Mouse (Mus musculus) intestine, embryonic 15.5 days (tissue): Measurements from ENCODE around the gene Slc9a3r1. TPM values are rescaled to one million over a fixed set of nuclear protein-coding genes. Genes with fewer than 3 reads are reported as not detected.

Source experiments
- ATAC-seq: fragments of 200-750 bp; cut with Nextera tagmentation; 2 replicates; pipeline ENCODE4 v1.8.0; 2017; ENCODE audit warnings: moderate TSS enrichment, moderate library complexity
- H3K27ac ChIP-seq: fragments of 300-500 bp; sonication (generic); 2 replicates; pipeline ENCODE4 v1.5.1; 2015; ENCODE audit warnings: mild to moderate bottlenecking, inconsistent platforms
- H3K27me3 ChIP-seq: fragments of 300-500 bp; sonication (generic); replicated peaks from 2 replicates; pipeline ENCODE4 v1.6.1; 2015; ENCODE audit warnings: inconsistent platforms
- H3K36me3 ChIP-seq: fragments of 300-500 bp; sonication (generic); 2 replicates; pipeline ENCODE4 v1.6.1; 2015; ENCODE audit warnings: inconsistent platforms
- H3K4me1 ChIP-seq: fragments of 300-500 bp; sonication (generic); replicated peaks from 2 replicates; pipeline ENCODE4 v1.6.1; 2015; ENCODE audit warnings: inconsistent platforms
- H3K4me2 ChIP-seq: fragments of 300-500 bp; sonication (generic); replicated peaks from 2 replicates; pipeline ENCODE4 v1.6.1; 2015; ENCODE audit warnings: mild to moderate bottlenecking, inconsistent platforms
- H3K4me3 ChIP-seq: fragments of 300-500 bp; sonication (generic); replicated peaks from 2 replicates; pipeline ENCODE4 v1.5.1; 2015; ENCODE audit warnings: inconsistent platforms
- H3K9ac ChIP-seq: fragments of 300-500 bp; sonication (generic); 2 replicates; pipeline ENCODE4 v1.6.1; 2015; ENCODE audit warnings: inconsistent platforms
- H3K9me3 ChIP-seq: fragments of 300-500 bp; sonication (generic); 2 replicates; pipeline ENCODE4 v1.6.1; 2016; ENCODE audit warnings: inconsistent platforms
- WGBS: fragments of 180-500 bp; shearing (Covaris S2); methylation state at CpG from one replicate; pipeline ENCODE4 v1.1.7; 2015; 5-methylcytosine and 5-hydroxymethylcytosine counted together
- polyA plus RNA-seq: library from polyadenylated mRNA; unstranded; fragments of >200 nt; fragmentation: Nextera tagmentation; extraction: Ambion mirVana; gene quantifications from 2 replicates; pipeline ENCODE4 v1.2.1, GENCODE M21; 2015

Gene Slc9a3r1
- polyA plus RNA-seq = 252 and 270 TPM in 2 replicates

- peak within 1 kb of the TSS; percentile 70 for H3K4me3 ChIP-seq
- H3K4me1 ChIP-seq = peaks cover 47% of the 10 kb centered on the region
- H3K36me3 ChIP-seq = no peaks in the 10 kb centered on the region
- peak within 1 kb of the TSS; percentile 82 for H3K27ac ChIP-seq
- WGBS = under 1% methylated on average over 47 of the region's 47 CpGs
- peak within 1 kb of the TSS; percentile 71 for H3K9ac ChIP-seq
- ATAC-seq = peak; percentile 93
- no peaks in the 10 kb centered on the region for H3K9me3 ChIP-seq
- peak within 1 kb of the TSS; percentile 84 for H3K4me2 ChIP-seq
- no peaks in the 10 kb centered on the region for H3K27me3 ChIP-seq
Observed at GRCm38 (mm10) chr11:115162832-115163480, at the start of gene Slc9a3r1. Slc9a3r1 (plus strand) TSS chr11:115163341.

GRCm38 (mm10) chr11:115119409-115119808 is 43.7 kb upstream of the Slc9a3r1 start:
- no peak for ATAC-seq
- WGBS = 63% methylated on average over 9 of the region's 9 CpGs
- no peaks in the 10 kb centered on the region for H3K4me1 ChIP-seq
- no peak overlapping the region for H3K4me3 ChIP-seq
- no peaks in the 10 kb centered on the region for H3K27me3 ChIP-seq
- H3K36me3 ChIP-seq = no peaks in the 10 kb centered on the region
- no peak overlapping the region for H3K4me2 ChIP-seq
- H3K9ac ChIP-seq = no peak overlapping the region
- no peaks in the 10 kb centered on the region for H3K9me3 ChIP-seq
- no peak overlapping the region for H3K27ac ChIP-seq

- no peak for ATAC-seq
- Histone ChIP-seq H3K4me1 (no peaks in the 10 kb centered on the region), H3K27ac (no peak overlapping the region), H3K9me3 (no peaks in the 10 kb centered on the region), H3K4me3 (no peak overlapping the region), H3K36me3 (no peaks in the 10 kb centered on the region), H3K9ac (no peak overlapping the region), H3K4me2 (no peak overlapping the region), H3K27me3 (no peaks in the 10 kb centered on the region)
- WGBS = 75% methylated on average over 4 of the region's 4 CpGs
Observed at GRCm38 (mm10) chr11:115128483-115128882, 34.7 kb upstream of the Slc9a3r1 start.

GRCm38 (mm10) chr11:115129508-115130126 is 33.5 kb upstream of the Slc9a3r1 start:
- WGBS = 86% methylated on average over 13 of the region's 13 CpGs
- ATAC-seq = no peak
- Histone ChIP-seq H3K4me1 (no peaks in the 10 kb centered on the region), H3K9me3 (no peaks in the 10 kb centered on the region), H3K36me3 (no peaks in the 10 kb centered on the region), H3K4me2 (no peak overlapping the region), H3K27ac (no peak overlapping the region), H3K9ac (no peak overlapping the region), H3K4me3 (no peak overlapping the region), H3K27me3 (no peaks in the 10 kb centered on the region)

GRCm38 (mm10) chr11:115131768-115132381 is 31.3 kb upstream of the Slc9a3r1 start:
- Histone ChIP-seq H3K9me3 (no peaks in the 10 kb centered on the region), H3K9ac (no peak overlapping the region), H3K36me3 (no peaks in the 10 kb centered on the region), H3K4me1 (no peaks in the 10 kb centered on the region), H3K27me3 (no peaks in the 10 kb centered on the region), H3K4me2 (no peak overlapping the region), H3K4me3 (no peak overlapping the region), H3K27ac (no peak overlapping the region)
- 64% methylated on average over 8 of the region's 8 CpGs for WGBS
- ATAC-seq = no peak

GRCm38 (mm10) chr11:115133800-115134199 is 29.3 kb upstream of the Slc9a3r1 start, which contains the start of gene Cd300lf:
Cd300lf (minus strand) TSS chr11:115133992.
- Histone ChIP-seq H3K27me3 (no peaks in the 10 kb centered on the region), H3K27ac (no peak within 1 kb of the TSS), H3K9me3 (no peaks in the 10 kb centered on the region), H3K4me1 (no peaks in the 10 kb centered on the region), H3K4me2 (no peak within 1 kb of the TSS), H3K9ac (no peak within 1 kb of the TSS), H3K4me3 (no peak within 1 kb of the TSS), H3K36me3 (no peaks in the 10 kb centered on the region)
- ATAC-seq = no peak
- WGBS = 81% methylated on average over 8 of the region's 8 CpGs

GRCm38 (mm10) chr11:115138597-115139262 is 24.4 kb upstream of the Slc9a3r1 start:
- Histone ChIP-seq H3K4me1 (no peaks in the 10 kb centered on the region), H3K36me3 (no peaks in the 10 kb centered on the region), H3K9me3 (no peaks in the 10 kb centered on the region), H3K4me2 (no peak overlapping the region), H3K9ac (no peak overlapping the region), H3K27ac (no peak overlapping the region), H3K27me3 (0 out of 2 replicates have a peak, but pooled peaks cover 3% of the 10 kb centered on the region), H3K4me3 (no peak overlapping the region)
- no peak for ATAC-seq
- 72% methylated on average over 5 of the region's 5 CpGs for WGBS

GRCm38 (mm10) chr11:115141970-115142369 is 21.2 kb upstream of the Slc9a3r1 start:
- ATAC-seq = no peak
- 76% methylated on average over 2 of the region's 2 CpGs for WGBS
- Histone ChIP-seq H3K27me3 (0 out of 2 replicates have a peak, but pooled peaks cover 3% of the 10 kb centered on the region), H3K9ac (no peak overlapping the region), H3K4me3 (no peak overlapping the region), H3K36me3 (no peaks in the 10 kb centered on the region), H3K27ac (no peak overlapping the region), H3K9me3 (no peaks in the 10 kb centered on the region), H3K4me2 (no peak overlapping the region), H3K4me1 (no peaks in the 10 kb centered on the region)

- 81% methylated on average over 4 of the region's 4 CpGs for WGBS
- Histone ChIP-seq H3K4me3 (no peak overlapping the region), H3K27ac (no peak overlapping the region)
Observed at GRCm38 (mm10) chr11:115147813-115148212, 15.3 kb upstream of the Slc9a3r1 start.

GRCm38 (mm10) chr11:115150741-115151254 is 12.3 kb upstream of the Slc9a3r1 start:
- Histone ChIP-seq H3K4me1 (peaks cover 17% of the 10 kb centered on the region), H3K36me3 (no peaks in the 10 kb centered on the region), H3K27ac (no peak overlapping the region), H3K27me3 (peaks cover 4% of the 10 kb centered on the region; the same call in 1 of the 2 replicates), H3K4me2 (no peak overlapping the region), H3K9me3 (no peaks in the 10 kb centered on the region), H3K4me3 (no peak overlapping the region), H3K9ac (no peak overlapping the region)
- 44% methylated on average over 6 of the region's 6 CpGs for WGBS
- ATAC-seq = no peak

More at GRCm38 (mm10) chr11:115147813-115148212, 15.3 kb upstream of the Slc9a3r1 start:
- Histone ChIP-seq H3K9ac (no peak overlapping the region), H3K4me1 (0 out of 2 replicates have a peak, but pooled peaks cover 4% of the 10 kb centered on the region), H3K9me3 (no peaks in the 10 kb centered on the region), H3K36me3 (no peaks in the 10 kb centered on the region), H3K4me2 (no peak overlapping the region), H3K27me3 (no peaks in the 10 kb centered on the region)
- no peak for ATAC-seq

- H3K27me3 ChIP-seq = peaks cover 4% of the 10 kb centered on the region; the same call in 1 of the 2 replicates
- peak overlapping the region; percentile 28 for H3K9ac ChIP-seq
- peak; percentile 45; the same call in 1 of the 2 replicates for ATAC-seq
- H3K4me1 ChIP-seq = peaks cover 17% of the 10 kb centered on the region
- no peak overlapping the region for H3K27ac ChIP-seq
- no peaks in the 10 kb centered on the region for H3K9me3 ChIP-seq
- H3K4me2 ChIP-seq = peak overlapping the region; percentile 64
- no peaks in the 10 kb centered on the region for H3K36me3 ChIP-seq
- peak overlapping the region; percentile 24; the same call in 1 of the 2 replicates for H3K4me3 ChIP-seq
- 4% methylated on average over 15 of the region's 15 CpGs for WGBS
Observed at GRCm38 (mm10) chr11:115151755-115152429, 11.2 kb upstream of the Slc9a3r1 start.
